Mouse (Mus musculus): Measurements from ENCODE around the gene Ccdc9b.

- TF ChIP-seq CTCF (IDR thresholded peaks at IDR 0.05; ENCODE audit: control insufficient read depth, insufficient read depth, insufficient read length) (no peak), MYOD1 (IDR thresholded peaks at IDR 0.05; ENCODE audit: control insufficient read depth, insufficient read length, low read depth) (no peak), USF1 (IDR thresholded peaks at IDR 0.05; ENCODE audit: low read depth) (no peak), MYOG (IDR thresholded peaks at IDR 0.05; ENCODE audit: control insufficient read depth, extremely low read depth, insufficient read length) (no peak), CEBPB (IDR thresholded peaks at IDR 0.05; ENCODE audit: low read depth) (no peak), MAX (IDR thresholded peaks at IDR 0.05) (no peak), FOSL1 (IDR thresholded peaks at IDR 0.05; ENCODE audit: insufficient read depth, low read length, poor library complexity, severe bottlenecking) (no peak)
Measured at GRCm38 (mm10) chr2:118790221-118790550, 27.7 kb upstream of the Ccdc9b start.
